Mouse (Mus musculus) bone marrow, adult 2 months (tissue): ENCODE results near the gene Rnh1.

ENCODE experiments used
- CTCF ChIP-seq: fragments of 200-500 bp; IDR thresholded peaks from 2 replicates; pipeline ENCODE4 v1.5.1; 2011; ENCODE audit warnings: low read length, control low read depth; ENCODE audit not compliant: control insufficient read depth, insufficient read depth
- POLR2A ChIP-seq: fragments of 200-500 bp; IDR thresholded peaks from 2 replicates; pipeline ENCODE4 v1.6.1; 2011; ENCODE audit warnings: low read depth, mild to moderate bottlenecking, control low read depth, low read length, borderline replicate concordance; ENCODE audit not compliant: control insufficient read depth

DNA sequence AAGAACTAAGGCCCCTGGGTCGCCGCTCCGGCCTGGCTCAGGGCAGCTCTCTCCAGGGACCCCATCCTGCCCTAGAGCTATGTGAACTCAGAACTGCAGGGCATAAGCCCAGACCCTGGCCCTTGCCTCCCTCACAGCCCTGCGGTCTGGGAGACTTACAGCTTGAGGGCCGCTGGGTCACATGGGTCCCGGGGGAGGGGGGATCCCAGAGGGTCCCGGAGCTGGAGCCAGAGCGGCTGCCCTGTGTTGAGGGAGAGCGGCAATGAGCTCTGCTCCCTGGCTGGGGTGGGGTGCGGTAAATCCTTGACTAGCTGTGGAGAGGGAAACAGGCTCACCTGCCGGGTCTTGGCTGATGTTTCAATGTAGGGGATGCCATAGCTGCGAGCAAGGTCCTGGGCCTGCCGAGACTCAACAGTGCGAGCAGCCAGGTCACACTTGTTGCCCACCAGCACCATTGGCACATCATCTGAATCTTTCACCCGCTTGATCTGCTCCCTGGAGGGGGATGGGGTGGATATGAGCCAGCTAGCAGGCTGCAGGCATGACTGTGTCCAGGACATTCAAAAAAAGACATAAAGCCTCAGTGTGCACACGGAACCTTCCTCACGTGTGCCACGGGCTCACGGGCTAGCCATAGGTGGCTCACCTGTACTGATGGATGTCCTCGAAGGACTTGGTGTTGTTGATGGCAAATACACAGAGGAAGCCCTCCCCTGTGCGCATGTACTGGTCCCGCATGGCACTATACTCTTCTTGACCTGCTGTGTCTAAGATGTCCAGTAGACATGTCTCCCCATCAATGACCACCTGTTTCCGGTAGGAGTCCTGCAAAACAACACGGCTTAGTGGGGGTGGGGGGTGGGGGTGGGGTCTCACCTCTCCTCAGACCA, 19.4 kb upstream of the Rnh1 start:
- TF ChIP-seq CTCF (no peak), POLR2A (no peak)
